23 mouse cellular contexts compared by ENCODE assay signal in the genomic region with DNA sequence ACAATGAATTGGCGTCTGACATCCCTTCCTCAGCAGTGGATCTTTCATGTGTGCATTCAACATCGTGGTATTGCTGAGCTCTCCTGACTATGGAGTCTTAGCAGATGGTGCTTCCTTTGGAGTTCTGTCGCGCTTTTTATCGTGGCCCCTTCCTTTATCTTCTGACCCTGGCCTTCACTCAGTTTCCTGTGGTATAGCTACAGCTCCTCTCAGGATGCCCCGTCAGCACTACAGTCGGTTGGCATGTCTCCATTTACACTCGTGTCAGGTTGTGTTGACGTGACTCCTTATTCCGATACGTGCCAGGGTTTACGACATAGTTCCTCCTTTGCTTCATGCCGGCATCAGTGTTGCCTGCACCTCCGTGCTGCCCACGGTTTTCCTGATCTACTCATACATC. TPM values are rescaled to one million over a fixed set of nuclear protein-coding genes. Genes with fewer than 3 reads are reported as not detected.
DNase-seq lines count a peak whose midpoint lies in the region; ATAC-seq lines count a peak whose summit lies in the region.
"Had no signal": no experiment of that assay in that cellular context is flagged by ENCODE, and none has a peak within 500 bp of the region (broad histone marks: within the 10 kb centered on the region; RNA-seq: fewer than 3 reads in every experiment).

No protein-coding gene starts in this region.

- no peak overlapping the region for H3K9ac ChIP-seq in liver, embryonic 13.5 days
- H3K9ac ChIP-seq: embryonic facial prominence, embryonic 13.5 days; forebrain, embryonic 12.5 days; hindbrain, embryonic 14.5 days had no signal

- no peak overlapping the region for H3K4me3 ChIP-seq in liver, embryonic 13.5 days (replicated peaks)
- H3K4me3 ChIP-seq: embryonic facial prominence, embryonic 13.5 days; forebrain, embryonic 12.5 days; hindbrain, embryonic 10.5 days had no signal

- no peaks in the 10 kb centered on the region for H3K9me3 ChIP-seq in liver, embryonic 13.5 days (replicated peaks)
- H3K9me3 ChIP-seq: embryonic facial prominence, embryonic 13.5 days; forebrain, embryonic 12.5 days; G1E; hindbrain, embryonic 10.5 days had no signal

- no peak overlapping the region for H3K4me2 ChIP-seq in liver, embryonic 13.5 days
- H3K4me2 ChIP-seq: embryonic facial prominence, embryonic 13.5 days; forebrain, embryonic 12.5 days; hindbrain, embryonic 14.5 days had no signal

- DNase-seq in 416B (ENCODE audit: low read depth), result peak; percentile 95
- no peak for DNase-seq in liver, embryonic 13.5 days
- no peak for DNase-seq in cerebellum, postnatal 14 days
- no peak for DNase-seq in ovary, postnatal 10 days (ENCODE audit: low spot score)
- DNase-seq: adrenal gland, adult 8-10 months; B cell, adult 2 months; cerebellum, adult 11 months; cerebellum, adult 8-10 months; cerebellum, postnatal 25 days; gastrocnemius, postnatal 25 days; heart, adult 11 months; heart, postnatal 14 days had no signal

- no peak overlapping the region for H3K27ac ChIP-seq in liver, embryonic 13.5 days
- H3K27ac ChIP-seq: embryonic facial prominence, embryonic 13.5 days; forebrain, embryonic 12.5 days; hindbrain, embryonic 10.5 days; hindbrain, embryonic 14.5 days had no signal

- ATAC-seq in common myeloid progenitor, adult 5-6 weeks (replicated peaks; ENCODE audit: low read depth, poor library complexity, severe bottlenecking), result peak; percentile 97
- peak; percentile 43 for ATAC-seq in liver, embryonic 13.5 days (ENCODE audit: low read depth)
- peak; percentile 80 for ATAC-seq in megakaryocyte-erythroid progenitor cell, adult 5-6 weeks (replicated peaks; ENCODE audit: low FRiP score, low TSS enrichment, poor library complexity, severe bottlenecking)
- ATAC-seq: CD4-positive, CD25-positive, alpha-beta regulatory T cell, adult 4 months; forebrain, embryonic 16.5 days had no signal

- H3K4me1 ChIP-seq in liver, embryonic 13.5 days (replicated peaks), result peaks cover 38% of the 10 kb centered on the region
- H3K4me1 ChIP-seq: embryonic facial prominence, embryonic 13.5 days; forebrain, embryonic 12.5 days; hindbrain, embryonic 10.5 days had no signal

- H3K27me3 ChIP-seq in liver, embryonic 13.5 days, result no peaks in the 10 kb centered on the region
- H3K27me3 ChIP-seq: embryonic facial prominence, embryonic 13.5 days; forebrain, embryonic 12.5 days had no signal

- WGBS in liver, embryonic 13.5 days (ENCODE audit: insufficient replicate concordance), result 27% methylated on average over 15 of the region's 15 CpGs

- no peaks in the 10 kb centered on the region for H3K36me3 ChIP-seq in liver, embryonic 13.5 days
- H3K36me3 ChIP-seq: forebrain, embryonic 12.5 days had no signal

RNA-seq across cellular contexts. Expression of a gene that starts 18.6 kb away (rescaled TPM):
- total RNA-seq in common myeloid progenitor, adult 5-6 weeks (2017), result 26.4 and 31.0 TPM in 2 replicates
- 9.7 and 10.0 TPM in 2 replicates for polyA plus RNA-seq in liver, embryonic 13.5 days (2015; fragmentation: Nextera tagmentation; extraction: Ambion mirVana)
- 20.6 and 24.1 TPM in 2 replicates for total RNA-seq in megakaryocyte-erythroid progenitor cell, adult 5-6 weeks (2014; fragmentation: Nextera tagmentation)
- total RNA-seq in megakaryocyte-erythroid progenitor cell, adult 5-6 weeks (2017), result 16.1 and 19.1 TPM in 2 replicates

RNA-seq across cellular contexts. Expression of a gene that starts 45.8 kb away (rescaled TPM):
- 36.0 and 36.3 TPM in 2 replicates for total RNA-seq in common myeloid progenitor, adult 5-6 weeks (2017)
- polyA plus RNA-seq in liver, embryonic 13.5 days (2015; fragmentation: Nextera tagmentation; extraction: Ambion mirVana), result not detected in 2 replicates
- not detected in 2 replicates for total RNA-seq in megakaryocyte-erythroid progenitor cell, adult 5-6 weeks (2014; fragmentation: Nextera tagmentation)
- total RNA-seq in megakaryocyte-erythroid progenitor cell, adult 5-6 weeks (2017), result 5.2 and 9.9 TPM in 2 replicates
- total RNA-seq: gastrocnemius, adult 18-20 months; gastrocnemius, postnatal 25 days; heart, postnatal 14 days had no signal
- polyA plus RNA-seq: brain, embryonic 14.5 days; embryonic facial prominence, embryonic 13.5 days; forebrain, embryonic 12.5 days; forebrain, embryonic 16.5 days; G1E; hindbrain, embryonic 10.5 days had no signal

RNA-seq across cellular contexts. Expression of a gene that starts 58.5 kb away (rescaled TPM):
- total RNA-seq in common myeloid progenitor, adult 5-6 weeks (2017), result not detected in 2 replicates
- polyA plus RNA-seq in liver, embryonic 13.5 days (2015; fragmentation: Nextera tagmentation; extraction: Ambion mirVana), result 0.78 and 1.5 TPM in 2 replicates
- not detected in 2 replicates for total RNA-seq in megakaryocyte-erythroid progenitor cell, adult 5-6 weeks (2014; fragmentation: Nextera tagmentation)
- total RNA-seq in megakaryocyte-erythroid progenitor cell, adult 5-6 weeks (2017), result 1.5 TPM in 1 of 2 replicates, not detected in the other
- polyA plus RNA-seq: CD4-positive, CD25-positive, alpha-beta regulatory T cell, adult 4 months; forebrain, embryonic 12.5 days; forebrain, embryonic 16.5 days; G1E; hindbrain, embryonic 10.5 days had no signal

Comparison
In these comparisons a context has a peak if more than half of its experiments do, and no peak if none do; other contexts are left out.
1. ATAC-seq: peak in every context shown above with its lines; median percentile 97 in common myeloid progenitor, adult 5-6 weeks; 80 in megakaryocyte-erythroid progenitor cell, adult 5-6 weeks; 43 in liver, embryonic 13.5 days.